Mouse (Mus musculus) natural killer cell, adult 2 months (primary cell): ENCODE results near the gene Cst10.

ENCODE experiments used
- DNase-seq, 2 experiments: peaks; one replicate each; pipeline ENCODE4 v3.0.0; 2022; ENCODE audit warnings: low spot score in 2 of 2

The Cst10 gene

GRCm38 (mm10) chr2:149404757-149405156, at the start of gene Cst10:
Gene Cst10 (plus strand): TSS chr2:149405057.
- no peak for DNase-seq

GRCm38 (mm10) chr2:149392951-149393350, 11.9 kb upstream of the Cst10 start:
- no peak for DNase-seq

GRCm38 (mm10) chr2:149422564-149422963, 17.7 kb downstream of the Cst10 start:
- no peak for DNase-seq
